Mouse (Mus musculus): ENCODE data around the gene Tff1. TPM values are rescaled to one million over a fixed set of nuclear protein-coding genes. Genes with fewer than 3 reads are reported as not detected.

The Tff1 gene
- polyA plus RNA-seq, 1 experiment from 2014 or later, result not detected

GRCm38 (mm10) chr17:31152512-31152911 is 12.6 kb downstream of the Tff1 start:
- Histone ChIP-seq H3K4me2 (no peak overlapping the region), H3K4me1 (replicated peaks) (no peaks in the 10 kb centered on the region), H3K9me3 (0 out of 2 replicates have a peak, but pooled peaks cover 4% of the 10 kb centered on the region), H3K9ac (no peak overlapping the region), H3K27me3 (no peaks in the 10 kb centered on the region), H3K27ac (replicated peaks) (no peak overlapping the region), H3K4me3 (no peak overlapping the region), H3K36me3 (no peaks in the 10 kb centered on the region)
- no peak for ATAC-seq (ENCODE audit: low read depth)
- WGBS, result 39% methylated on average over 5 of the region's 5 CpGs

- peaks cover 9% of the 10 kb centered on the region; the same call in 1 of the 2 replicates for H3K4me1 ChIP-seq (replicated peaks)
- ATAC-seq (ENCODE audit: low read depth), result no peak
- no peak overlapping the region for H3K4me2 ChIP-seq
- no peaks in the 10 kb centered on the region for H3K36me3 ChIP-seq
- H3K9me3 ChIP-seq, result peaks cover 4% of the 10 kb centered on the region; the same call in 1 of the 2 replicates
- WGBS, result 84% methylated on average over 9 of the region's 9 CpGs
- H3K9ac ChIP-seq, result no peak overlapping the region
- no peak overlapping the region for H3K27ac ChIP-seq (replicated peaks)
- no peak overlapping the region for H3K4me3 ChIP-seq
- H3K27me3 ChIP-seq, result no peaks in the 10 kb centered on the region
Measured at GRCm38 (mm10) chr17:31145998-31146397, 19.1 kb downstream of the Tff1 start.

GRCm38 (mm10) chr17:31144040-31145037 is 20.7 kb downstream of the Tff1 start, which contains the start of gene Tff2:
Gene Tff2, minus strand, starts transcription at chr17:31144282.
- no peak within 1 kb of the TSS for H3K9ac ChIP-seq
- no peak within 1 kb of the TSS for H3K4me3 ChIP-seq
- no peak within 1 kb of the TSS for H3K4me2 ChIP-seq
- no peaks in the 10 kb centered on the region for H3K27me3 ChIP-seq
- no peak within 1 kb of the TSS for H3K27ac ChIP-seq (replicated peaks)
- peaks cover 9% of the 10 kb centered on the region; the same call in 1 of the 2 replicates for H3K4me1 ChIP-seq (replicated peaks)
- peaks cover 4% of the 10 kb centered on the region; the same call in 1 of the 2 replicates for H3K9me3 ChIP-seq
- ATAC-seq (ENCODE audit: low read depth), result no peak; the same call in 1 of the 2 replicates
- WGBS, result 62% methylated on average over 15 of the region's 15 CpGs
- H3K36me3 ChIP-seq, result no peaks in the 10 kb centered on the region

GRCm38 (mm10) chr17:31142116-31142515 is 23.0 kb downstream of the Tff1 start:
- Histone ChIP-seq H3K27me3 (no peaks in the 10 kb centered on the region), H3K27ac (replicated peaks) (no peak overlapping the region), H3K9me3 (no peaks in the 10 kb centered on the region; the same call in 1 of the 2 replicates), H3K4me3 (no peak overlapping the region), H3K4me2 (no peak overlapping the region), H3K36me3 (no peaks in the 10 kb centered on the region), H3K9ac (no peak overlapping the region), H3K4me1 (replicated peaks) (peaks cover 9% of the 10 kb centered on the region; the same call in 1 of the 2 replicates)
- ATAC-seq (ENCODE audit: low read depth), result no peak
- WGBS, result 94% methylated on average over 7 of the region's 7 CpGs

DNA sequence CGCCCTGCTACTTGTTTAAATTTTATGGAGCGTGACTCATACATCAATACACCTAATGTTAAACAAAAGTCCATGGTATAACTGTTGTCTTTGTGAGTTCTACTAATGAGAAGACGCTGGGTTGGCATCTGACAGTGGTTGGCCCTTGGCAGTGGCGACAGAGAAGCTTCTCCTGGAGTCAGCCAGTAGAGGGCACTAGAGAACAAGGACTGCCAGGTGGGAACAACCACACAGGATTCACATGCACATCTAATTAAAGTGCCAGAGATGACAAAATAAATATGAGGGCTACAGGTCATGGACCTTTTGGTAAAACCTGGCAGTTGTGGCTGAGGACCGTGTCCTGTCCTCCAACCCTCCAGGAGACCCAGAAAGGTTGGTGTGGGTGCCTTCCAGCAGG is 26.7 kb downstream of the Tff1 start:
- no peak overlapping the region for H3K4me2 ChIP-seq
- no peaks in the 10 kb centered on the region for H3K9me3 ChIP-seq
- peak; percentile 47; the same call in 1 of the 2 replicates for ATAC-seq (ENCODE audit: low read depth)
- WGBS, result 16% methylated on average over 5 of the region's 5 CpGs
- H3K9ac ChIP-seq, result no peak overlapping the region
- H3K4me3 ChIP-seq, result no peak overlapping the region
- H3K27me3 ChIP-seq, result no peaks in the 10 kb centered on the region
- H3K27ac ChIP-seq (replicated peaks), result no peak overlapping the region
- H3K36me3 ChIP-seq, result no peaks in the 10 kb centered on the region
- H3K4me1 ChIP-seq (replicated peaks), result no peaks in the 10 kb centered on the region

- H3K9me3 ChIP-seq, result no peaks in the 10 kb centered on the region
- H3K27ac ChIP-seq (replicated peaks), result no peak overlapping the region
- ATAC-seq (ENCODE audit: low read depth), result no peak
- H3K4me2 ChIP-seq, result no peak overlapping the region
- no peaks in the 10 kb centered on the region for H3K36me3 ChIP-seq
- H3K4me3 ChIP-seq, result no peak overlapping the region
- no peaks in the 10 kb centered on the region for H3K4me1 ChIP-seq (replicated peaks)
- H3K27me3 ChIP-seq, result no peaks in the 10 kb centered on the region
- no peak overlapping the region for H3K9ac ChIP-seq
- 87% methylated on average over 1 of the region's 1 CpGs for WGBS
Measured at GRCm38 (mm10) chr17:31136821-31137220, 28.3 kb downstream of the Tff1 start.

DNA sequence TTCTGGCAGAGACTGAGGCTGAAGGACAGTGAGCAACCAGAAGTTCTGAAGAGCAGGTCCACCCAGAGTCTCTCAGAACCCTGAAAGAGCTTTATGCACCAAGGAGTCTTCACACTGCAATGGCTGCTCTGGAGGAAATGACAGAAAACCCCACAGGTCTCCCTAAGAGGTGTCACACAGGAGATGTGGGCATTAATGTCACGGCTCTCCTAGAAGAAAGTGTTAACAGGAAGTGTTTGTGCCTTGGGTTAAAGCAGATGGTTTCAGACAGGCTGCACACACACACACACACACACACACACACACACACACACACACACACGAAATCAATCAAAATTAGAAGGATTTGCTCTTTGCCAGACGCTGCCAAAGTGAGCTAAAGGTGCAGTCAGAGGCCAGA is 28.8 kb downstream of the Tff1 start:
- Histone ChIP-seq H3K4me3 (no peak overlapping the region), H3K9ac (no peak overlapping the region), H3K27me3 (no peaks in the 10 kb centered on the region), H3K4me2 (no peak overlapping the region), H3K36me3 (no peaks in the 10 kb centered on the region), H3K9me3 (no peaks in the 10 kb centered on the region), H3K27ac (replicated peaks) (no peak overlapping the region), H3K4me1 (replicated peaks) (no peaks in the 10 kb centered on the region)
- WGBS, result 59% methylated on average over 3 of the region's 3 CpGs
- ATAC-seq (ENCODE audit: low read depth), result no peak

DNA sequence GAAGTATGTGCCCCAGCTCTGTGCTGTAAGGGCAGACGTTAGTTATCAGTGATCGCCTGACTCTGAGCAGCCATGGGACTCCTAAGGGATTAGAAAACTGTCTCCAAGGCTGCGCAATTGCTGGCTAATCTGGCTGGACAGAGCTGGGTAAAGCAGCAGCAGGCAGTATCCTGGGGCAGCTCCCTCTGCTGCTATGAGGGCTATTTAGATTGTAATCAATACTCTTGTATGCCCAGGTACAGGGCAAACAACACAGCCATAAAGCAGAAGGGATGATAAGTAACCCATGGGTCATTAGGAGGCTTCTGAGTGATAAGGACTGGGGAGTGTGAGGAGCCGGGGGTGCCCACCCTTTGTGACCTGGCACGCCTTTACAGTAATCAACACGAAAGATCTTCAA is 30.2 kb downstream of the Tff1 start:
- Histone ChIP-seq H3K4me3 (no peak overlapping the region), H3K27ac (replicated peaks) (no peak overlapping the region), H3K36me3 (no peaks in the 10 kb centered on the region), H3K4me2 (no peak overlapping the region), H3K27me3 (no peaks in the 10 kb centered on the region), H3K9ac (no peak overlapping the region), H3K4me1 (replicated peaks) (no peaks in the 10 kb centered on the region), H3K9me3 (no peaks in the 10 kb centered on the region)
- 80% methylated on average over 6 of the region's 6 CpGs for WGBS
- no peak for ATAC-seq (ENCODE audit: low read depth)

GRCm38 (mm10) chr17:31133776-31134175 is 31.3 kb downstream of the Tff1 start:
- no peak overlapping the region for H3K9ac ChIP-seq
- H3K4me3 ChIP-seq, result no peak overlapping the region
- no peak for ATAC-seq (ENCODE audit: low read depth)
- no peaks in the 10 kb centered on the region for H3K36me3 ChIP-seq
- no peak overlapping the region for H3K27ac ChIP-seq (replicated peaks)
- 72% methylated on average over 15 of the region's 15 CpGs for WGBS
- H3K4me1 ChIP-seq (replicated peaks), result peaks cover 3% of the 10 kb centered on the region
- H3K27me3 ChIP-seq, result no peaks in the 10 kb centered on the region
- H3K9me3 ChIP-seq, result no peaks in the 10 kb centered on the region
- no peak overlapping the region for H3K4me2 ChIP-seq

DNA sequence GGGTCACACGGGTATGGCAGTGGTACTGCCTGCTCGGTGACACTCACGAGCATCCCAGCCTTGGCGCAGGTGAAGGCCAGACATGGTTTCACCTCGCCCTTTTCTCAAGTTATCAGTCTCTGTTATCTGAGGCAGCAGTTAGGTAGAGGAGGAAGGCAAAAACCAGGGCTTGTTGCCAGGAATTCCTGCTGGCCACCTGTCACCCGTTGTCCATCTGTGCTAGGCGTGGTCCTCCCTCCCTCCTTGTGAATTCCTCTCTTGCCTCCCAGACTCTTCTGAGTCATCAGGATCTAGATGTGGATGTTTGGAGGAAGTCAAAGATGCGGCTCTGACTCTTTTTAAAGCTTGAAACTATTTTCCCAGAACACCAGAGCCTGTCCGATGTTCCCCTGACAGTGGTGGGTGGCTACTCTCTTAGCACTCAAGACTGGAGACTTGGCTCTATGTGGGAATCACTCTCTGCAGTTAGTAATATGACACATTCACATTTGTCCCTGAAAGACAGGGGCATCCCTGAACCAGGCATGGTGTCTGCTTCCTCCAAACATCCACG is 33.7 kb downstream of the Tff1 start:
- WGBS, result 83% methylated on average over 10 of the region's 10 CpGs
- Histone ChIP-seq H3K9me3 (no peaks in the 10 kb centered on the region), H3K27ac (replicated peaks) (no peak overlapping the region), H3K9ac (no peak overlapping the region), H3K4me3 (no peak overlapping the region), H3K4me1 (replicated peaks) (peaks cover 3% of the 10 kb centered on the region), H3K36me3 (no peaks in the 10 kb centered on the region), H3K27me3 (no peaks in the 10 kb centered on the region), H3K4me2 (no peak overlapping the region)
- ATAC-seq (ENCODE audit: low read depth), result no peak

DNA sequence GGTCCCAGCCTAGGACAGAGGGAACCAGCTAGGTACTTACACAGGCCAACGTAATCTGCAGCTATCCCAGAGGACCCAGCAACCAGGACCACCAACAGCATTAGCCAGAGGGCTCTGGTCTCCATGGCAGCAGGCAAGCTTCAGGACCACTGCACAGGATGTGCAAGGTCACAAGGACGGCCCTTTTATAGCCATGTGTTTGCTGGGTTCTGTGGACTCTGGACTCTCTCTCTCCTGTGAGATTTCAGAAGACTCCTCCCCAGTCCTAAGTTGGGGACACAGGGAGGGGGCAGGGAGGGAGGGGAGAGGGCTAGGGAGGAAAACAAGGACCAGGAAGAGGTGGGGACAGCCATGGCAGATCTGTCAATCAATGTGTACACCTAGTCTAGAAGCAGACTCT is 35.6 kb downstream of the Tff1 start, which contains the start of gene Tff3:
Gene Tff3, minus strand, starts transcription at position 195 of the 400 bp plus-strand sequence.
- H3K27me3 ChIP-seq, result no peaks in the 10 kb centered on the region
- WGBS, result 10% methylated on average over 2 of the region's 2 CpGs
- H3K9ac ChIP-seq, result no peak within 1 kb of the TSS
- H3K9me3 ChIP-seq, result no peaks in the 10 kb centered on the region
- H3K4me1 ChIP-seq (replicated peaks), result peaks cover 11% of the 10 kb centered on the region
- no peak within 1 kb of the TSS for H3K27ac ChIP-seq (replicated peaks)
- no peak within 1 kb of the TSS for H3K4me3 ChIP-seq
- no peak for ATAC-seq (ENCODE audit: low read depth)
- no peaks in the 10 kb centered on the region for H3K36me3 ChIP-seq
- H3K4me2 ChIP-seq, result no peak within 1 kb of the TSS

DNA sequence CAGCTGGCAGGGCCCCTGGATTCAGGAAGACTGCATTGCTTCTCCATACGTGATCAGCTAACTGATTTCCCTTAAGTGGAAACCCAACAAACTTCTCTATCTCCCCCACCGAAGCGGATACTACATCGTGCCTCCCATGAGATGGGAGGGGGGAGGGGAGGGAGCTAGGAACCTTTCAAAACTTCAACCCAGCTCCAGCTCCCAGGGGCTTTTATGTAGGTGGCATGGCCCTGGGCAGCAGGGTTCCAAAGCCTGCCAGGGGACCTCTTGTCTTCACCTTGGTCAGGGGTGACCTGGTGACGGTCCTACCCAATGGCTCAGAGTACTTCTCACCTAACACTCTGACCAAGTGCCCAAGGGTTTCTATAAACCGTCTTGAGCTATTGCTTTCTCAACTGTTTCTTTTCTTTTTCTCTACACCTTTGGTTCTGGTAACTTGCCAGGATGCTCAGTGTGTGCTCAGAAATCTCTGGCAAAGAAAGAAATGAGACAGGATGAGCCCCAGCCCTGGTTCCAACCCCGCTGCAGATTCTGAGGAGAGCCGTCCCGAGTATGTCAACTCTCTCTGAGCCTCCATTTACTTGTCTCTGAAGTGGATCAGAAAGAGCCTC is 36.3 kb downstream of the Tff1 start:
- peaks cover 11% of the 10 kb centered on the region for H3K4me1 ChIP-seq (replicated peaks)
- ATAC-seq (ENCODE audit: low read depth), result no peak
- no peak overlapping the region for H3K4me2 ChIP-seq
- H3K27ac ChIP-seq (replicated peaks), result no peak overlapping the region
- no peaks in the 10 kb centered on the region for H3K36me3 ChIP-seq
- H3K27me3 ChIP-seq, result no peaks in the 10 kb centered on the region
- no peaks in the 10 kb centered on the region for H3K9me3 ChIP-seq
- no peak overlapping the region for H3K4me3 ChIP-seq
- 90% methylated on average over 9 of the region's 9 CpGs for WGBS
- no peak overlapping the region for H3K9ac ChIP-seq
